Mouse (Mus musculus) lung, postnatal 0 days (tissue): ENCODE data around the gene Gsc.

Experiments used
- CTCF ChIP-seq: IDR thresholded peaks from 2 replicates; pipeline ENCODE4 v1.5.1; 2016; ENCODE audit warnings: antibody characterized with exemption, mild to moderate bottlenecking
- EP300 ChIP-seq: IDR thresholded peaks from 2 replicates; pipeline ENCODE4 v1.6.1; 2016; ENCODE audit warnings: antibody characterized with exemption, mild to moderate bottlenecking, control low read depth

- no peak for TF ChIP-seq EP300
- no peak for TF ChIP-seq CTCF
Observed at GRCm38 (mm10) chr12:104443716-104444115, 29.4 kb downstream of the Gsc start.
